Mouse (Mus musculus) left cerebral cortex, adult 9 months (tissue): Measurements from ENCODE around the gene Ppp1r13b.
A peak's percentile ranks its signal among the peaks of the same experiment; 100 is the strongest.

Source experiments
- DNase-seq, 2 experiments: peaks; one replicate each; pipeline ENCODE4 v3.0.0; 2022; ENCODE audit warnings: low spot score in 2 of 2

Gene Ppp1r13b

GRCm38 (mm10) chr12:111827556-111827955, 80.4 kb downstream of the Ppp1r13b start:
- DNase-seq = no peak

- DNase-seq = no peak
Measured at GRCm38 (mm10) chr12:111821931-111822330, 86.0 kb downstream of the Ppp1r13b start.

GRCm38 (mm10) chr12:111820708-111821107, 87.2 kb downstream of the Ppp1r13b start:
- no peak for DNase-seq

- DNase-seq = no peak
Measured at GRCm38 (mm10) chr12:111819936-111820335, 88.0 kb downstream of the Ppp1r13b start.

GRCm38 (mm10) chr12:111817991-111818390, 89.9 kb downstream of the Ppp1r13b start:
- no peak for DNase-seq

GRCm38 (mm10) chr12:111816967-111817366, 90.9 kb downstream of the Ppp1r13b start:
- DNase-seq = no peak

GRCm38 (mm10) chr12:111816528-111816927, 91.4 kb downstream of the Ppp1r13b start:
- DNase-seq = peak; percentile 52 to 75

GRCm38 (mm10) chr12:111814769-111815762, 92.8 kb downstream of the Ppp1r13b start:
- DNase-seq = no peak

- peak; percentile 99 for DNase-seq
Measured at GRCm38 (mm10) chr12:111813766-111814617, 93.9 kb downstream of the Ppp1r13b start, which contains the start of the genes Xrcc3 and Zfyve21. Xrcc3 (minus strand) TSS chr12:111813873. Zfyve21 (plus strand) TSS chr12:111814170.

- no peak for DNase-seq
Measured at GRCm38 (mm10) chr12:111813111-111813765, 94.7 kb downstream of the Ppp1r13b start.

GRCm38 (mm10) chr12:111812611-111813010, 95.3 kb downstream of the Ppp1r13b start:
- no peak for DNase-seq

GRCm38 (mm10) chr12:111812075-111812474, 95.8 kb downstream of the Ppp1r13b start:
- no peak for DNase-seq

GRCm38 (mm10) chr12:111809762-111810161, 98.1 kb downstream of the Ppp1r13b start:
- DNase-seq = peak in 1 of 2 experiments; percentile 64

GRCm38 (mm10) chr12:111808775-111809174, 99.1 kb downstream of the Ppp1r13b start:
- DNase-seq = no peak

GRCm38 (mm10) chr12:111803538-111803937, 104.4 kb downstream of the Ppp1r13b start:
- DNase-seq = no peak

- DNase-seq = no peak
Measured at GRCm38 (mm10) chr12:111800459-111801183, 107.3 kb downstream of the Ppp1r13b start.

GRCm38 (mm10) chr12:111798493-111798892, 109.4 kb downstream of the Ppp1r13b start:
- no peak for DNase-seq

GRCm38 (mm10) chr12:111797251-111797650, 110.7 kb downstream of the Ppp1r13b start:
- no peak for DNase-seq

- no peak for DNase-seq
Measured at GRCm38 (mm10) chr12:111795180-111795895, 112.6 kb downstream of the Ppp1r13b start.

- no peak for DNase-seq
Measured at GRCm38 (mm10) chr12:111794526-111795179, 113.3 kb downstream of the Ppp1r13b start.
